Mouse (Mus musculus) leukemia stem cell, adult 10-12 weeks (primary cell): ENCODE measurements around the gene Clip3. TPM values are rescaled to one million over a fixed set of nuclear protein-coding genes. Genes with fewer than 3 reads are reported as not detected.

Experiments
- polyA plus RNA-seq: library from polyadenylated mRNA; stranded (reverse); fragments of >175 nt; gene quantifications from 2 replicates; pipeline ENCODE4 v1.2.3, GENCODE M21; 2012; ENCODE audit warnings: low replicate concordance

Gene Clip3
- polyA plus RNA-seq, result 0.65 and 4.6 TPM in 2 replicates

GRCm38 (mm10) chr7:30291215-30292131, at the start of gene Clip3:
Clip3 (plus strand) TSS chr7:30291728.

GRCm38 (mm10) chr7:30279951-30280669, 11.4 kb upstream of the Clip3 start, which contains the start of the genes Thap8 and Wdr62:
Thap8 (plus strand) TSS chr7:30280094.
Wdr62 (minus strand) TSS chr7:30280419.

GRCm38 (mm10) chr7:30308076-30309005, 16.8 kb downstream of the Clip3 start, which contains the start of gene Alkbh6:
Alkbh6 (plus strand) TSS chr7:30308717.

GRCm38 (mm10) chr7:30314721-30315155, 23.2 kb downstream of the Clip3 start, which contains the start of gene Syne4:
Syne4 (plus strand) TSS chr7:30314807.

GRCm38 (mm10) chr7:30321539-30322284, 30.2 kb downstream of the Clip3 start, which contains the start of gene E130208F15Rik:
E130208F15Rik (plus strand) TSS chr7:30321740.

DNA sequence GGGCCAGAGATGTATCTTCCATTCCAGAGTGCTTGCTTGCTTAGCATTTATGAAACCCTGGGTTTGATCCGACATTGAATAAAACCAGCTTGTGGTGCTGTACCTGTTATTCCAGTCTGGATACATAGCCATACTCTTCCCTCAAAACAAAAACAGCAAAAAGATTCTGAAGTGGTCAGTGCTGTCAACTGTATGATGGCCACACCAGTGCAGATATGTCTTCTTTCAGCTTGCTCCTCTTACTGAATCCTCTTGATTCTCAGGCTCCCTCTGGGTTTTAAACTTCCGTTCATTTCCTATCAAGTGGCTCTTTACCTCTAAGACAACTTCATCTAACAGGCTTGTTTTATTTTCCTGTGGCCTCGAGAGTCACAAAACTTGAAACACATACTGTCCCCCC, 32.3 kb downstream of the Clip3 start, which contains the start of gene Sdhaf1:
TSS of gene Sdhaf1 (minus strand) at position 101 of the 400 bp plus-strand sequence.

Other genes with a start within 250 kb of the Clip3 start
- not detected in 2 replicates for gene Zfp14, start 240.3 kb upstream of the Clip3 start, polyA plus RNA-seq
- 0.14 and 0.46 TPM in 2 replicates for gene Zfp82, start 218.8 kb upstream of the Clip3 start, polyA plus RNA-seq
- not detected in 2 replicates for gene Gm26920, start 201.3 kb upstream of the Clip3 start, polyA plus RNA-seq
- 0.27 and 0.80 TPM in 2 replicates for gene Zfp566, start 201.2 kb upstream of the Clip3 start, polyA plus RNA-seq
- gene Zfp260, start 197.0 kb upstream of the Clip3 start, polyA plus RNA-seq, result 0.48 and 0.87 TPM in 2 replicates
- 4.5 and 5.5 TPM in 2 replicates for gene Zfp382, start 169.8 kb upstream of the Clip3 start, polyA plus RNA-seq
- 1.1 and 2.7 TPM in 2 replicates for gene Zfp146, start 122.0 kb upstream of the Clip3 start, polyA plus RNA-seq
- gene Cox7a1, start 107.6 kb upstream of the Clip3 start, polyA plus RNA-seq, result not detected in 2 replicates
- gene Capns1, start 92.9 kb upstream of the Clip3 start, polyA plus RNA-seq, result 94.0 and 122 TPM in 2 replicates
- 28.6 and 47.9 TPM in 2 replicates for gene Polr2i, start 59.8 kb upstream of the Clip3 start, polyA plus RNA-seq
- 10.1 and 15.2 TPM in 2 replicates for gene Tbcb, start 59.5 kb upstream of the Clip3 start, polyA plus RNA-seq
- not detected in 2 replicates for gene Ovol3, start 56.0 kb upstream of the Clip3 start, polyA plus RNA-seq
- 0.24 TPM in 1 of 2 replicates, not detected in the other for gene Thap8, start 11.6 kb upstream of the Clip3 start, polyA plus RNA-seq
- 22.7 and 114 TPM in 2 replicates for gene Wdr62, start 11.3 kb upstream of the Clip3 start, polyA plus RNA-seq
- 91.3 and 100.0 TPM in 2 replicates for gene Alkbh6, start 17.0 kb downstream of the Clip3 start, polyA plus RNA-seq
- 1.8 and 1.9 TPM in 2 replicates for gene Syne4, start 23.1 kb downstream of the Clip3 start, polyA plus RNA-seq
- 0.96 and 1.7 TPM in 2 replicates for gene E130208F15Rik, start 30.0 kb downstream of the Clip3 start, polyA plus RNA-seq
- gene Sdhaf1, start 32.2 kb downstream of the Clip3 start, polyA plus RNA-seq, result 4.7 and 8.8 TPM in 2 replicates
- gene Lrfn3, start 71.0 kb downstream of the Clip3 start, polyA plus RNA-seq, result 0.06 and 0.26 TPM in 2 replicates
- 9.6 and 46.1 TPM in 2 replicates for gene Tyrobp, start 122.0 kb downstream of the Clip3 start, polyA plus RNA-seq
- gene Hcst, start 128.1 kb downstream of the Clip3 start, polyA plus RNA-seq, result 10.4 TPM in 1 of 2 replicates, not detected in the other
- gene Nfkbid, start 130.0 kb downstream of the Clip3 start, polyA plus RNA-seq, result 16.8 and 18.4 TPM in 2 replicates
- 1.1 and 1.3 TPM in 2 replicates for gene Aplp1, start 153.8 kb downstream of the Clip3 start, polyA plus RNA-seq
- gene Kirrel2, start 166.0 kb downstream of the Clip3 start, polyA plus RNA-seq, result not detected in 2 replicates
- 0.14 TPM in 1 of 2 replicates, not detected in the other for gene Nphs1, start 166.6 kb downstream of the Clip3 start, polyA plus RNA-seq
- gene Prodh2, start 201.9 kb downstream of the Clip3 start, polyA plus RNA-seq, result 0.13 TPM in 1 of 2 replicates, not detected in the other
- 121 and 163 TPM in 2 replicates for gene Arhgap33, start 243.3 kb downstream of the Clip3 start, polyA plus RNA-seq